Mouse (Mus musculus) erythroblast, embryonic 14.5 days (primary cell): Measurements from ENCODE around the gene Dicer1.

Experiments
- GATA1 ChIP-seq: IDR thresholded peaks from 2 replicates; pipeline ENCODE4 v1.6.1; 2012; ENCODE audit warnings: low read length, inconsistent platforms, mixed read lengths
- TAL1 ChIP-seq: IDR thresholded peaks from 3 replicates; pipeline ENCODE4 v1.6.1; 2012; ENCODE audit warnings: low read length, inconsistent platforms, mixed read lengths

GRCm38 (mm10) chr12:104740841-104741787, 10.6 kb downstream of the Dicer1 start:
- TF ChIP-seq TAL1 (no peak), GATA1 (no peak)
